Mouse (Mus musculus): ENCODE measurements around the gene Cd274. TPM values are rescaled to one million over a fixed set of nuclear protein-coding genes. Genes with fewer than 3 reads are reported as not detected.
"Not testable (repeated sequence)": the region's sequence is repeated elsewhere in the genome, so short reads cannot be mapped to it uniquely, and the experiment has no call there.

Cd274 gene
- total RNA-seq, 1 experiment from 2014 or later = 12.3 TPM

DNA sequence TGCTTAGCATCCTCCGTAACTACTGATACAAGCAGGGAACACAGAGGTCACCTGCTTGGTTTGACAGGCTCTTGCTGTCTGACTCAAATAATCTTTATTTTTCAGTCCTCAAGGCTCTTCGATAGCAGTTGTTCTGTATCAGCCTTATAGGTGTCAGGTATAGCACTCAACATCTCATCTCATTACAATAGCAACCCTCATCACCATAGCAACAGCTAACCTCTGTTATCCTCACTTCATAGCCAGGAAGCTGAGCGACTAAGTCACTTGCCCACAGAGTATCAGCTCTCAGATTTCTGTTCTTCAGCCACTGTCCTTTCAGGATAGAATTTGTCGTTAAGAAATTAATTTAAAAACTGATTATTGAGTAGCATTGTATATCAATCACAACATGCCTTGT is 18.6 kb downstream of the Cd274 start:
- no peak for ATAC-seq (replicated peaks; ENCODE audit: low read depth, poor library complexity, severe bottlenecking)

- ATAC-seq (replicated peaks; ENCODE audit: low read depth, poor library complexity, severe bottlenecking) = no peak
These were observed 21.6 kb downstream of the Cd274 start for GRCm38 (mm10) chr19:29388818-29389217.

GRCm38 (mm10) chr19:29390483-29390882 is 23.2 kb downstream of the Cd274 start:
- no peak for ATAC-seq (replicated peaks; ENCODE audit: low read depth, poor library complexity, severe bottlenecking)

- no peak for ATAC-seq (replicated peaks; ENCODE audit: low read depth, poor library complexity, severe bottlenecking)
These were observed 24.0 kb downstream of the Cd274 start for GRCm38 (mm10) chr19:29391279-29391678.

- no peak for ATAC-seq (replicated peaks; ENCODE audit: low read depth, poor library complexity, severe bottlenecking)
These were observed 26.1 kb downstream of the Cd274 start for GRCm38 (mm10) chr19:29393333-29393732.

DNA sequence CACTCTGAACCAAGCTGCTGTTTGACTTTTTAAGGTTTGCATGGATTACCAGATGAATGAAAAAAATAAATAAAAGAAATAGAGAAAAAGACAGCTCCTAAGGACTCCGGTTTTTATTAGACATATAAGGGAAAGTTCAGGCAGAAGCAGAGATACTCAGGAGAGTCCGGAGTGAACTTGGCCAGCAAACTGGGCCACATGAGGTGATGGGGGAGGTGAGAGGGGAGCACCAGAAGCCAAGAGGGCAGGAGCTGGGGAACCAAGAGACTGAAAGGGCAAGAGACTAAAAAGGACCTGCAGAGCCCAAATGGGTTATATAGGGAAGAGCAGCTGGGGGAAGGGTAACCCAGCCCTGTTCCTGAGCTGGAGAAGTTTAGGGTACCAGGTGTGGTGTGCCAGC is 27.5 kb downstream of the Cd274 start:
- no peak for ATAC-seq (replicated peaks; ENCODE audit: low read depth, poor library complexity, severe bottlenecking)

GRCm38 (mm10) chr19:29396353-29396752 is 29.1 kb downstream of the Cd274 start:
- ATAC-seq (replicated peaks; ENCODE audit: low read depth, poor library complexity, severe bottlenecking) = no peak

DNA sequence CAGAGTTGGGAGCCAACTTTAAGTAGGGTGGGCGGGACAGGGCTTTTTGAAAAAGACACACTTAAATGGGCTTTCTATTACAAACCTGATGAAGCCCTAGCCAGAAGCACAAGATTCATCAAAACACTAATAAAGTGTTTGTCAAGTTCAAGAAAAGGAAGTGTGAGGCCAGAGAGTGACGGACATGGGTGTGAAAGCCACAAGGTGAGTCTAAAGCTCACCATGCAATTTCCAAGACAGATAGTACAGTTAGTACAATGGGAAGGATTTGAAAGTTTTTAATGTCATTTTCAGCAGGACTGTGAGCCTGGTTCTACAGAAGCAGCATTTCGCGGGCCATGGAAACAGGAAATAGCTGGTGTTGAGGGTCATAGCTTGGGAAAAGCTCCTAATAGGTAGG is 32.5 kb downstream of the Cd274 start:
- no peak for ATAC-seq (replicated peaks; ENCODE audit: low read depth, poor library complexity, severe bottlenecking)

- peak; percentile 73; the same call in 1 of the 2 replicates for ATAC-seq (replicated peaks; ENCODE audit: low read depth, poor library complexity, severe bottlenecking)
These were observed 33.2 kb downstream of the Cd274 start for GRCm38 (mm10) chr19:29400466-29400865.

DNA sequence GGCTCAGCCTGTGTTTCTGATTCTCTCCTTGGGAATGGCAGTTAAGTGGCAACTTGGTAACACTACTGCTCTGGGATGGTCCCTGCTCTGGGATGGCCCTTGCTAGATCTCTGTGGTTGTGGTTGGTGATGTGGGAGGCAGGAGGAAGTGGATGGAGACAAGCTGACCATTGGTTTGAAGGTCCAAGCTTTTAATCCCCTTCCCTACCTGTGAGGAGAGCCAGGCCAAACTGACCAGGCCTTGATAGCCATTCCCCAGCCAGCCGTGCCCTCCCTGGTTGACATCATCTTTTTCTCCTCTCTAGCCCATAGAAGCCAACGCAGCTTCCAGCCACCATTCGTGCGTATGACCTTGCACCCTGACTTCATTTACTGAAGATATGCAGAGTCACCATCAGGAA is 35.4 kb downstream of the Cd274 start:
- no peak for ATAC-seq (replicated peaks; ENCODE audit: low read depth, poor library complexity, severe bottlenecking)

DNA sequence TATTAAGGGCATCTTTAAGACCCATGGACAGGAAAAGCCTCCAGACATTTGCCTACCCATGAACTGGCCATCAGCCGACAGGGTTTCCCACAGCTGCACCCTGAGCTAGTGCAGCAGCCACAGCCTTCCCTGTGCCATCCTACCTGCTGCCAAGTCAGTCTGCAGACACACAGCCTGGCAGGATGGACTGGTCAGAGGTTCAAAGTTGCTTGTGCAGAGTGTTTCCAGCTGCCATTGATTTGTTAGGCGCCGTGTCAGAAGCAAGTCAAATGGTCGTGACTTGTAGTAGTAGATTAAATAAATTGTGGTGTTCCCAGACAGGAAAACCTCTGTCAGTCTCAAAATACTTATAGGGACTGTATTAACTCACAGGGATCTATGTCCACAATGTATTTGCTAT is 36.0 kb downstream of the Cd274 start:
- no peak for ATAC-seq (replicated peaks; ENCODE audit: low read depth, poor library complexity, severe bottlenecking)

GRCm38 (mm10) chr19:29405388-29405787 is 38.1 kb downstream of the Cd274 start:
- no peak for ATAC-seq (replicated peaks; ENCODE audit: low read depth, poor library complexity, severe bottlenecking)

DNA sequence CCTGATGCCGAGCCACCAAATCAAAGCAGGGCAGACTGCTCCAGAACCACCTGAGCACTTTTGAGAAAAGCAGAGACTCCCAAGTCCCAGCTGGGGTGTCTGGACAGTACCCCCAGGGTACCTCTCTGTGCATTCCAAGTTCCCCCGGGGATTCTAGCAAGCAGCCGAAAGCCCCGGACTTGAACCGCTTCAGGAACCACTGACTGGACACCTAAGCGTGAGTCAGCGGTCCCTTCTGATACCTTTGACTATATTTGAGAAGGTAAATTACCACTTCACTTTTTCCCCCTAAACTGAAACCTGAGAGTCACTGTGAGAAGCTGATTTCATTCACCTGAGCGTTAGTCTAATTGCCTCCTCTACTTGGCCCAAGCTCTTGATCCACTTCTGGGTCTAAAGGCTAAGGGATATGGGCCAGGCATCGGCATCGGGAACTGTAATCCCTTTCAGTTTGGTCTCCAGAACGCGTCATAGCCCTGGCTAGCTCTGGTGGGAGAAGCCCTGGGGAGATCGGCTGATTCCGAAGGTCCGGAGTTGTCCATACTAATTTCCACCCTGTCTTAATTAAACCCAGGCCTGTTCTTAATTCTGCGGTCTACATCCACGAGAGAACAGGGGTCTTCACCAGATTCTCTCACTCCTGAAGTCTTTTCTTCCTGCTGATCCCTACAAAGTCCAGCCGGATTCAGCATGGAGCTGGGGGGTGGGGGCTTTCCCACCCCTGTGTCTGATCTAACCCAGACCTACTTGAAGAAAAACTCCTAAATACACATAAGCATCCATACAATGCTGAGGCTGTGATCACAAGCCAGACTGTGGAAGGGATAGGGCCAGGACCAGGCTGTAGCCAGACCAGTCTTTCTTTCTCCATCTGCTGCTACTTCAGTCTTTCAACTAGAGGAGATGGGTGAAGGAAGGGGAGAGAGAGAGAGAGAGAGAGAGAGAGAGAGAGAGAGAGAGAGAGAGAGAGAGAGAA is 39.1 kb downstream of the Cd274 start:
- no peak for ATAC-seq (replicated peaks; ENCODE audit: low read depth, poor library complexity, severe bottlenecking)

DNA sequence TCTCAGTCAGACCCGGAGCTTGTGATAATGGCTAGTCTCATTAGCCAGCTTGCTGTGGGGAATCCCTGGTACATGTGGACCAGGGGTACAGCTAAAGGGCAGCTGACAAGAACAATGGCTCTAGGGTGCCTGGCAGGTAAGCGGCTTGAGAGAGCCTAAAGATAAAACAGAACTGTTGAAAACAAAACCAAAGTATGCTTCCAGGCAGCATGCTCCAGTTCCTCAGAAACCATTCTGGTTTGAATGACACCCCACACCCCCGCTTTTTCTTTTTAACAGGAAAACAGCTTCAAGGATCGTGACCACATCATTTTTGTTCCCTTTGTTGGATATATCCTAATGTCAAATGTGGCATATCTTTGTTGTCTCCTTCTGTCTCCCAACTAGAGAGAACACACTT is 43.4 kb downstream of the Cd274 start, which contains the start of gene Pdcd1lg2:
Gene Pdcd1lg2, plus strand, starts transcription at position 301 of the 400 bp plus-strand sequence.
- no peak for ATAC-seq (replicated peaks; ENCODE audit: low read depth, poor library complexity, severe bottlenecking)

- ATAC-seq (replicated peaks; ENCODE audit: low read depth, poor library complexity, severe bottlenecking) = no peak
These were observed 45.5 kb downstream of the Cd274 start for GRCm38 (mm10) chr19:29412476-29413420.

DNA sequence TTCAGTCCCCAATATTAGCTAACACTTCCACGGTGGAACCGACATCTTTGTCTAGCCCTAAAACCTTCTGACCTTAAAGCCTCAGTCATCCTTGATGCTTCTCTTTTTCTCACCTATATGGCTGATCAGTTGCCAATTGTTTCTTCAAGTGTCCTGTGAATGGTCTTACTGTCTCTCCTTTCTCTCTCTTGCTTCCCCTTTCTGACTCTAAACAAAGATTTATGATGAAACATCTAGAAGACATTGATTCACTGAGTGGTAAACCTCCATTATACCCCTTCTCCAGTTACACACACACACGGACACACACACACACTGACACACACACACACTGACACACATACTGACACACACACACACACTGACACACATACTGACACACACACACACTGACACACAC is 47.3 kb downstream of the Cd274 start:
- ATAC-seq (replicated peaks; ENCODE audit: low read depth, poor library complexity, severe bottlenecking) = no peak

DNA sequence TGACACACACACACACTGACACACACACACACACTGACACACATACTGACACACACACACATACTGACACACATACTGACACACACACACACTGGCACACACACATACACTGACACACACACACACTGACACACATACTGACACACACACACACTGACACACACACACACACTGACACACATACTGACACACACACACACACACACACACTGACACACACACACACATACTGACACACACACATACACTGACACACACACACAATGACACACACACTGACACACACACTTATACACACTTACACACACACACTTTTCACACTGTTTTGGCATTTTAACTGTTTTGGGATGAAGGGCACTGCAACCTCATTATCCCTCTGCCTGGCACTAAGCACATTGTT is 47.7 kb downstream of the Cd274 start:
- ATAC-seq (replicated peaks; ENCODE audit: low read depth, poor library complexity, severe bottlenecking) = not testable (repeated sequence)

- no peak for ATAC-seq (replicated peaks; ENCODE audit: low read depth, poor library complexity, severe bottlenecking)
These were observed 49.2 kb downstream of the Cd274 start for GRCm38 (mm10) chr19:29416393-29416902.

DNA sequence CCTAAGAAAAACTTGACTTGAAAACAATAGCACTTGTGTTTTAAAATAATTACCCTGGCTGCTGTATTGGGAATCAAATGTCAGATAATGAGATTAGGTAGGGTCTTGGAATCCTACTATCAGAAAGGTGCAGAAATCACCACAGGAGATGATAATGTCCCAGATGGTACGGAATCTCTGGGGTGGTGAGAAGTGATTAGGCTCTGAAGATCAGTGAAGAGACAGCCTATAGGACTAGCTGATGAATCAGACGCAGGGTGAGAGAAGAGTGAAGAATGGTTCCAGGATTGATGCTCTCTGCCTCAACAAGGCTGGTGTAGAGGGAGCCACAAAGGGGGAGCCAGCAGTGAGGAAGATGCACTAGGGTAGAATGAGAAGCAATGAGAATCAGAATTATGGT is 49.9 kb downstream of the Cd274 start:
- no peak for ATAC-seq (replicated peaks; ENCODE audit: low read depth, poor library complexity, severe bottlenecking)

DNA sequence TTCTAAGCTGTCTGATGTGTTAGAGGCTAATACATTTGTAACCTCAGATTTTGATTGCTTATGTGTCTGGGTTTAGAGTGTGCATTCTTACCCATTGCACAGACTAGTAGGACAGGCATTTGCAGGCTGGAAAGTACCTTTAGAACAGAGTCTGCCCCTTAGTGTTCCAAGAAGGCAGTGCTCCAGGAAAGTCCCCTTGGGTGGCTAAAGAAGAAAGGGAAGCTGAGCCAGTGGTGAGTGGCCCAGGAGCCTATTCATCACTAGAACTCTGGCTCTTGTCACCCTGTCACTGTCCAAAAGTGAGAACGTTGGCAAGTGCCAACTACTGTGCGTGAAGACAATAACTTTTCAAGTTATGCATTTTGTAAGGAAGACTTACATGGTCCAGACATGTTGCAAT is 50.6 kb downstream of the Cd274 start:
- no peak for ATAC-seq (replicated peaks; ENCODE audit: low read depth, poor library complexity, severe bottlenecking)
